Mouse (Mus musculus): ENCODE results near the gene Ntrk2. TPM values are rescaled to one million over a fixed set of nuclear protein-coding genes. Genes with fewer than 3 reads are reported as not detected.

Ntrk2 gene
- total and polyA plus RNA-seq, 2 experiments from 2014 or later: 160 to 233 TPM

DNA sequence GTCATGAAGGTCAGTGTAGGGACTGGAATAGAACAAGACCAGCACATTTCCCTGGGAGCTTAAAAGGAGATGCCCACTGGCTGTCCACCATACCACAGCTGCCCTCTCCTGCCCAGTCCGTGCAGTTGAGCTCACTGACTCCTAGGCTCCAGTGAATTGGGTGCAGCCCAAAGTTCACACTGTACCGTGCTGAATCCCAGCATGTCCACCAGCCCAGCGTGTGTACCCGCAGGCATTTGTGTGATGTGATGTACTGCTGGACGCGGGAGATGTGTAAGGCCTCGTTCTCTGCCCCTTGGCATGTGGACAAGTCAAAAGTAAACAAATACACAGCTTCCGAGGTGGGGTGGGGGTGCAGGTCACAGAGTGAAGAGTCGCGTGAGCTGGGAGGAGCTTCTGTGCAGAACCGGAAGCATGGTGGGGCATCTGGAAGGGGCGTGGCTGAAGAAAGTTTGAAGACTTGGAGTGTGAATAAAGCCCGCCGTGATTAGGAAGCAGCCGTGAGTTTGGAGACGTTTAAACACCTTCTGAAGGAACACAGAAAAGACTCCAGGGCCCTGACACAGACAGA, 121.4 kb downstream of the Ntrk2 start:
- H3K27me3 ChIP-seq (ENCODE audit: insufficient read depth, low read length): no peaks in the 10 kb centered on the region
- no peak for TF ChIP-seq CTCF (IDR thresholded peaks at IDR 0.05; ENCODE audit: low read depth)
- H3K27ac ChIP-seq: no peak overlapping the region
- no peak overlapping the region for H3K4me2 ChIP-seq (ENCODE audit: low read depth, low read length)
- 0 out of 2 replicates have a peak, but pooled peaks have one; percentile 27 for ATAC-seq
- peaks cover 4% of the 10 kb centered on the region for H3K4me1 ChIP-seq (ENCODE audit: insufficient read depth, low read length)
- no peak overlapping the region for H3K9ac ChIP-seq (replicated peaks; ENCODE audit: low read length)
- H3K9me3 ChIP-seq (ENCODE audit: low read length): no peaks in the 10 kb centered on the region
- no peak for DNase-seq (ENCODE audit: low spot score)
- H3K36me3 ChIP-seq (ENCODE audit: insufficient read depth, low read length): no peaks in the 10 kb centered on the region
- H3K4me3 ChIP-seq (ENCODE audit: low read length): no peak overlapping the region
- 66% methylated on average over 16 of the region's 16 CpGs for WGBS

DNA sequence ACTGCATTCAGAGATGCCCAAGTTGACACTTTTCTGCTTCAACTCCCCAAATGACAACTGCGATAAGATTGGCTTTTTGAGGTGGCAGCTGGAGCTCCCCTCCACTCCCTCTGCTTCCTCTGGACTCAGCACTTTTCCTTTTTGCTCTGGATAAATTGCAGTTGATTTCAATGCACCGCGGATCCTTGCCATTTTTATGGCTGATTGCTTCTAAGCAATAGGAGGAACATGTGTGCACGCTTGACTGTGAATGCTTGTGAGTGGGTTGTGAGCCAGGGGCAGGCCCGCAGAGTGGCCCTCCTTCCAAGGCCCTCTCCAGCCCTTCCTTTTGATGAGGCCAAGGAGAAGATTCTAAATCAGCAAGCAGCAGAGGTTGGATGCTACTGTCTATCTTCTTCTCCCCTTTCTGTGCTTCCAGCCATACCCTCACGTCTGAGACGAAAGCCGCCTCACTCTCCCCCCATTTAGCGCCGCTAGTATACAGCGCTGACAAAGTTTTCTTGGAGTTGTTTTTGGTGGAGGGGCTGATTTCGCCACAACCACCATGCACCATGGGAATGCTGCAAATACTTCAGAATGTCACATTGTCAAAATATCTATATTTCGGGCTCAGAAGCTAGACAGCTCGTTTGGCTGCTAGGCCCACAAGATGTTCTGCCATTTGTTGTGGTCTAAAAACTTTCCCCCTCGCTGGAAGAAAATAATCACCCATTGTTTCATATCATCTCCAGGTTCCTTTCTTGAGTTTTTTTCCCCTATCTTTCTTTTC, 122.5 kb downstream of the Ntrk2 start:
- Histone ChIP-seq H3K9ac (replicated peaks; ENCODE audit: low read length) (no peak overlapping the region), H3K9me3 (ENCODE audit: low read length) (no peaks in the 10 kb centered on the region), H3K36me3 (ENCODE audit: insufficient read depth, low read length) (no peaks in the 10 kb centered on the region), H3K4me3 (ENCODE audit: low read length) (no peak overlapping the region), H3K27me3 (ENCODE audit: insufficient read depth, low read length) (no peaks in the 10 kb centered on the region), H3K27ac (peak overlapping the region; percentile 52; the same call in 1 of the 2 replicates), H3K4me2 (ENCODE audit: low read depth, low read length) (no peak overlapping the region), H3K4me1 (ENCODE audit: insufficient read depth, low read length) (peaks cover 4% of the 10 kb centered on the region)
- 57% methylated on average over 15 of the region's 15 CpGs for WGBS
- ATAC-seq (0 out of 2 replicates have a peak, but pooled peaks have one; percentile 43), DNase-seq (ENCODE audit: low spot score) (peak; percentile 63)
- no peak for TF ChIP-seq CTCF (IDR thresholded peaks at IDR 0.05; ENCODE audit: low read depth)

DNA sequence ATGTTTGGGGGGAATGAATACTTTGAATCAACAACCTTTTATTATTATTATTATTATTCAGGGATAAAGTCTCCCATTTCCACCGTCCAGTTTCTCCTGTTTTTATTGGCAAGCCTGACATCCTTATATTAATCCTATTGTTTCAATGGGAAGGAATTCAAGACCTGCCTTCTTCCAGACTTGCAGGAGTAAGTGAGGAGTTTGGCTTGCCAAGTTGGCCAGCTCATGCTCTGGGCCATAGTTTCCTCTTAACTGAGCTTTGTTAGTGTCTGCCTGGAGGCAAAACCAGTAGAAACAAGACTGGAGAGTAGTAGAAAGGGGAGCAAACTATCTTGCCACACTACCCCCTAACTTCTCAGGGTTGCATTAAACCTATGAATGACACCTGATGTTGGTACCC, 123.8 kb downstream of the Ntrk2 start:
- Histone ChIP-seq H3K4me1 (ENCODE audit: insufficient read depth, low read length) (peaks cover 8% of the 10 kb centered on the region), H3K4me3 (ENCODE audit: low read length) (no peak overlapping the region), H3K9ac (replicated peaks; ENCODE audit: low read length) (no peak overlapping the region), H3K9me3 (ENCODE audit: low read length) (no peaks in the 10 kb centered on the region), H3K27me3 (ENCODE audit: insufficient read depth, low read length) (no peaks in the 10 kb centered on the region), H3K27ac (no peak overlapping the region), H3K4me2 (ENCODE audit: low read depth, low read length) (no peak overlapping the region), H3K36me3 (ENCODE audit: insufficient read depth, low read length) (no peaks in the 10 kb centered on the region)
- 51% methylated on average over 1 of the region's 1 CpGs for WGBS
- ATAC-seq (no peak), DNase-seq (ENCODE audit: low spot score) (no peak)
- no peak for TF ChIP-seq CTCF (IDR thresholded peaks at IDR 0.05; ENCODE audit: low read depth)

DNA sequence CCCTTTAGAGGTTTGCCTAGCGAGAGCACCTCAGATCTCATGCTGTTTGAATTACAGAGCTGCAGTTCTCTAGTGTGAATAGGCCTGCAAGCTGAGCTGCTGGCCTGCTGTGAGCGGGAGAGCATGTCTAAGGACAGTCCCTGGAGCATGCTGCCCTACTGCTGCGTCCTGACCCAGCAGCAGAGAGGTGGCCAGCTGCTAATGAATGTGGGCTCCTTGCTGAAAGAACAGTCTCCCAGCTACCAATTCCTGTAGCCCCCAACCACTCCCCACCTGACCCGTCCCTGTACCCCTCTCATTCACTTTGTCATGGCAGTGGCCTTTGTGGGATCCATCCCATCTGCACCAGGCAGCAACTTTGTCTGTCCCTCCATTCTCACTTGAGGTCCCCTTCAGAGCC, 126.8 kb downstream of the Ntrk2 start:
- Histone ChIP-seq H3K9ac (replicated peaks; ENCODE audit: low read length) (no peak overlapping the region), H3K4me3 (ENCODE audit: low read length) (no peak overlapping the region), H3K36me3 (ENCODE audit: insufficient read depth, low read length) (no peaks in the 10 kb centered on the region), H3K4me1 (ENCODE audit: insufficient read depth, low read length) (peaks cover 12% of the 10 kb centered on the region), H3K27ac (no peak overlapping the region), H3K4me2 (ENCODE audit: low read depth, low read length) (no peak overlapping the region), H3K27me3 (ENCODE audit: insufficient read depth, low read length) (no peaks in the 10 kb centered on the region), H3K9me3 (ENCODE audit: low read length) (no peaks in the 10 kb centered on the region)
- WGBS: 21% methylated on average over 4 of the region's 4 CpGs
- TF ChIP-seq CTCF (IDR thresholded peaks at IDR 0.05; ENCODE audit: low read depth): no peak
- DNase-seq (ENCODE audit: low spot score): no peak
- no peak for ATAC-seq

DNA sequence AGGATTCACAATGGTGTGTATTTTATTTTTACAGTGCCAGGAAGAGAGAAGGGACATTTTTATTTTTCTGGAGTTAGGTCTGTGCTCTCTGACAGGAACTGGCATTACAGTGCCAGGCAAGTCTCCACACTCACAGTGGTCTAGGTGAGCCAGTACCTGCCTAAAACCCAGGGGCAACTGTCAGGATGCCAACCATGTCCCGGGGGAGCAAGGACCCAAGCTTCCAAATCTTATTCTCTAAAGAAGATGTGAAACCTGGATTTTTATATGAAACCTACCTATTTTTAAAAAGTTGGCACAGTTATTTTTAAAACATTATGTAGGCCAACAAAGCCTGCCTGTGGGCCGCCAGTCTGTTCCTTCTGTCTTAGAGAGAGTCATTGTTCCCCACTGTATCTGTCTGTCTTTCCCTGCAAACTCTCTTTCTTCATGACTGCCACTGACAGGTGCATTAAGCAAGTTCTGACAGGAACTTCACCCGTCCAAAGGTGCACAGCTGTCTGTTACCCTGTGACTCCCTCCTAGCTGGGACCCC, 128.3 kb downstream of the Ntrk2 start:
- TF ChIP-seq CTCF (IDR thresholded peaks at IDR 0.05; ENCODE audit: low read depth): no peak
- H3K27ac ChIP-seq: no peak overlapping the region
- no peaks in the 10 kb centered on the region for H3K27me3 ChIP-seq (ENCODE audit: insufficient read depth, low read length)
- H3K9ac ChIP-seq (replicated peaks; ENCODE audit: low read length): no peak overlapping the region
- H3K4me3 ChIP-seq (ENCODE audit: low read length): no peak overlapping the region
- 82% methylated on average over 3 of the region's 3 CpGs for WGBS
- no peaks in the 10 kb centered on the region for H3K36me3 ChIP-seq (ENCODE audit: insufficient read depth, low read length)
- DNase-seq (ENCODE audit: low spot score): no peak
- H3K4me2 ChIP-seq (ENCODE audit: low read depth, low read length): no peak overlapping the region
- ATAC-seq: no peak
- H3K9me3 ChIP-seq (ENCODE audit: low read length): no peaks in the 10 kb centered on the region
- H3K4me1 ChIP-seq (ENCODE audit: insufficient read depth, low read length): peaks cover 8% of the 10 kb centered on the region

DNA sequence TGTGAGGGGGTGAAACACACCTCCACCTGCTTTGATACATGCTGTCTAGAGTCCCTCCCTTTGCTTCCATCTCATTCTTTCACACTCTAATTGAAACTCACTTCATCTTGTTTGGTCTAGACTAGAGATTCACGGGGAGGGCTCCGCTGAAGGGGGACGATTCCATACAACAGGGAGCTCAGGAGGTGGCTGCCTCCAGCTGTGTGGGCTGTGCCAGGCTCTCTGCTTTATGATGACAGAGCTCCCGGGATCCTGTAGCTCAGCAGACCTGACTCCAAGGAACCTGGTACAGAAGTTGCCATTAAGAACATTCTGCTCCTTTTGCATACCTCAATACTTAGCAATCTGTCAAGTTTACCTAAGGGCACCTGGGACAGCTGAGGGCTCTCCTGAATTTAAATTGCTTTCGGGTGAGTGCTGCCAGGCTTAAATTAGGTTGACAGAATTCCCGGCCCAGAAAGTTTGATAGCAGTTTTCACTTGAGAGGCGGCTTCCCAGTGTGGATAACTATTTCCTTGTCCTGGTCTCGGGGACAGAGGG, 129.7 kb downstream of the Ntrk2 start:
- 15% methylated on average over 8 of the region's 8 CpGs for WGBS
- H3K9me3 ChIP-seq (ENCODE audit: low read length): no peaks in the 10 kb centered on the region
- H3K27me3 ChIP-seq (ENCODE audit: insufficient read depth, low read length): no peaks in the 10 kb centered on the region
- H3K4me2 ChIP-seq (ENCODE audit: low read depth, low read length): no peak overlapping the region
- ATAC-seq: peak; percentile 30; the same call in 1 of the 2 replicates
- peaks cover 8% of the 10 kb centered on the region for H3K4me1 ChIP-seq (ENCODE audit: insufficient read depth, low read length)
- H3K9ac ChIP-seq (replicated peaks; ENCODE audit: low read length): no peak overlapping the region
- no peak for DNase-seq (ENCODE audit: low spot score)
- TF ChIP-seq CTCF (IDR thresholded peaks at IDR 0.05; ENCODE audit: low read depth): no peak
- no peaks in the 10 kb centered on the region for H3K36me3 ChIP-seq (ENCODE audit: insufficient read depth, low read length)
- H3K27ac ChIP-seq: no peak overlapping the region
- H3K4me3 ChIP-seq (ENCODE audit: low read length): no peak overlapping the region
